Mouse (Mus musculus): Measurements from ENCODE around the gene Sap25. TPM values are rescaled to one million over a fixed set of nuclear protein-coding genes. Genes with fewer than 3 reads are reported as not detected.

The Sap25 gene
- polyA plus RNA-seq, 1 experiment from 2014 or later: 5.2 TPM

GRCm38 (mm10) chr5:137649669-137650571, 8.8 kb downstream of the Sap25 start:
- Histone ChIP-seq H3K9me3 (no peaks in the 10 kb centered on the region), H3K4me1 (replicated peaks) (peaks cover 30% of the 10 kb centered on the region), H3K36me3 (peaks cover 35% of the 10 kb centered on the region), H3K27me3 (peaks cover 22% of the 10 kb centered on the region), H3K4me3 (no peak overlapping the region), H3K4me2 (peak overlapping the region; percentile 38), H3K9ac (peak overlapping the region; percentile 49; the same call in 1 of the 2 replicates), H3K27ac (0 out of 2 replicates have a peak overlapping the region, but pooled peaks have one; percentile 12)
- no peak for ATAC-seq (ENCODE audit: low FRiP score)
- WGBS: 16% methylated on average over 17 of the region's 18 CpGs

- H3K4me3 ChIP-seq: no peak overlapping the region
- H3K4me1 ChIP-seq (replicated peaks): peaks cover 23% of the 10 kb centered on the region
- H3K4me2 ChIP-seq: no peak overlapping the region
- no peak for ATAC-seq (ENCODE audit: low FRiP score)
- no peaks in the 10 kb centered on the region for H3K27me3 ChIP-seq
- H3K9ac ChIP-seq: no peak overlapping the region
- H3K9me3 ChIP-seq: no peaks in the 10 kb centered on the region
- H3K27ac ChIP-seq: no peak overlapping the region
- H3K36me3 ChIP-seq: peaks cover 46% of the 10 kb centered on the region
- 26% methylated on average over 3 of the region's 3 CpGs for WGBS
These were observed 11.3 kb downstream of the Sap25 start for GRCm38 (mm10) chr5:137652474-137652873.

- no peak for ATAC-seq (ENCODE audit: low FRiP score)
These were observed 12.2 kb downstream of the Sap25 start for GRCm38 (mm10) chr5:137653366-137653765.

GRCm38 (mm10) chr5:137654746-137655145, 13.6 kb downstream of the Sap25 start:
- ATAC-seq (ENCODE audit: low FRiP score): no peak
- H3K27ac ChIP-seq: no peak overlapping the region
- H3K36me3 ChIP-seq: peaks cover 62% of the 10 kb centered on the region
- no peak overlapping the region for H3K9ac ChIP-seq
- H3K4me3 ChIP-seq: no peak overlapping the region
- peaks cover 8% of the 10 kb centered on the region for H3K4me1 ChIP-seq (replicated peaks)
- no peak overlapping the region for H3K4me2 ChIP-seq
- no peaks in the 10 kb centered on the region for H3K27me3 ChIP-seq
- H3K9me3 ChIP-seq: no peaks in the 10 kb centered on the region
- WGBS: 85% methylated on average over 7 of the region's 7 CpGs

More at GRCm38 (mm10) chr5:137653366-137653765, 12.2 kb downstream of the Sap25 start:
- no peak overlapping the region for H3K4me3 ChIP-seq
- no peak overlapping the region for H3K27ac ChIP-seq
- no peaks in the 10 kb centered on the region for H3K27me3 ChIP-seq
- 93% methylated on average over 10 of the region's 10 CpGs for WGBS
- no peak overlapping the region for H3K9ac ChIP-seq
- no peaks in the 10 kb centered on the region for H3K9me3 ChIP-seq
- H3K36me3 ChIP-seq: peaks cover 48% of the 10 kb centered on the region
- H3K4me1 ChIP-seq (replicated peaks): peaks cover 18% of the 10 kb centered on the region
- no peak overlapping the region for H3K4me2 ChIP-seq

GRCm38 (mm10) chr5:137656977-137657376, 15.8 kb downstream of the Sap25 start:
- H3K36me3 ChIP-seq: peaks cover 71% of the 10 kb centered on the region
- WGBS: 36% methylated on average over 6 of the region's 6 CpGs
- H3K9ac ChIP-seq: peak overlapping the region; percentile 29; the same call in 1 of the 2 replicates
- H3K4me2 ChIP-seq: no peak overlapping the region
- no peaks in the 10 kb centered on the region for H3K4me1 ChIP-seq (replicated peaks)
- H3K4me3 ChIP-seq: no peak overlapping the region
- no peaks in the 10 kb centered on the region for H3K9me3 ChIP-seq
- H3K27me3 ChIP-seq: no peaks in the 10 kb centered on the region
- peak; percentile 44; the same call in 1 of the 2 replicates for ATAC-seq (ENCODE audit: low FRiP score)
- peak overlapping the region; percentile 56; the same call in 1 of the 2 replicates for H3K27ac ChIP-seq

- H3K9ac ChIP-seq: no peak overlapping the region
- 93% methylated on average over 6 of the region's 6 CpGs for WGBS
- no peak for ATAC-seq (ENCODE audit: low FRiP score)
These were observed 19.0 kb downstream of the Sap25 start for GRCm38 (mm10) chr5:137660064-137660688.

GRCm38 (mm10) chr5:137663057-137663456, 21.9 kb downstream of the Sap25 start:
- peaks cover 87% of the 10 kb centered on the region for H3K36me3 ChIP-seq
- H3K4me1 ChIP-seq (replicated peaks): no peaks in the 10 kb centered on the region
- no peaks in the 10 kb centered on the region for H3K27me3 ChIP-seq
- no peak overlapping the region for H3K4me2 ChIP-seq
- H3K9ac ChIP-seq: no peak overlapping the region
- no peak overlapping the region for H3K27ac ChIP-seq
- no peaks in the 10 kb centered on the region for H3K9me3 ChIP-seq
- no peak for ATAC-seq (ENCODE audit: low FRiP score)
- 71% methylated on average over 9 of the region's 9 CpGs for WGBS
- no peak overlapping the region for H3K4me3 ChIP-seq

More at GRCm38 (mm10) chr5:137660064-137660688, 19.0 kb downstream of the Sap25 start:
- H3K4me1 ChIP-seq (replicated peaks): no peaks in the 10 kb centered on the region
- no peak overlapping the region for H3K4me3 ChIP-seq
- H3K36me3 ChIP-seq: peaks cover 72% of the 10 kb centered on the region
- H3K27me3 ChIP-seq: no peaks in the 10 kb centered on the region
- no peaks in the 10 kb centered on the region for H3K9me3 ChIP-seq
- H3K4me2 ChIP-seq: no peak overlapping the region
- no peak overlapping the region for H3K27ac ChIP-seq

GRCm38 (mm10) chr5:137668971-137669370, 27.8 kb downstream of the Sap25 start:
- Histone ChIP-seq H3K9me3 (no peaks in the 10 kb centered on the region), H3K9ac (0 out of 2 replicates have a peak overlapping the region, but pooled peaks have one; percentile 13), H3K4me1 (replicated peaks) (peaks cover 16% of the 10 kb centered on the region), H3K27me3 (no peaks in the 10 kb centered on the region), H3K36me3 (peaks cover 35% of the 10 kb centered on the region), H3K4me2 (no peak overlapping the region), H3K4me3 (no peak overlapping the region), H3K27ac (0 out of 2 replicates have a peak overlapping the region, but pooled peaks have one; percentile 30)
- no peak for ATAC-seq (ENCODE audit: low FRiP score)
- WGBS: 72% methylated on average over 10 of the region's 10 CpGs

GRCm38 (mm10) chr5:137670240-137670639, 29.1 kb downstream of the Sap25 start:
- no peak overlapping the region for H3K27ac ChIP-seq
- H3K4me3 ChIP-seq: no peak overlapping the region
- H3K9me3 ChIP-seq: no peaks in the 10 kb centered on the region
- no peaks in the 10 kb centered on the region for H3K27me3 ChIP-seq
- H3K36me3 ChIP-seq: peaks cover 22% of the 10 kb centered on the region
- peaks cover 16% of the 10 kb centered on the region for H3K4me1 ChIP-seq (replicated peaks)
- H3K9ac ChIP-seq: no peak overlapping the region
- WGBS: 95% methylated on average over 1 of the region's 1 CpGs
- ATAC-seq (ENCODE audit: low FRiP score): no peak
- no peak overlapping the region for H3K4me2 ChIP-seq

- ATAC-seq (ENCODE audit: low FRiP score): no peak
- Histone ChIP-seq H3K27me3 (no peaks in the 10 kb centered on the region), H3K4me3 (no peak overlapping the region), H3K9me3 (no peaks in the 10 kb centered on the region), H3K27ac (peak overlapping the region; percentile 56; the same call in 1 of the 2 replicates), H3K4me1 (replicated peaks) (peaks cover 16% of the 10 kb centered on the region), H3K4me2 (no peak overlapping the region), H3K9ac (0 out of 2 replicates have a peak overlapping the region, but pooled peaks have one; percentile 46), H3K36me3 (peaks cover 10% of the 10 kb centered on the region)
- 40% methylated on average over 9 of the region's 9 CpGs for WGBS
These were observed 30.5 kb downstream of the Sap25 start for GRCm38 (mm10) chr5:137671443-137672240.

- Histone ChIP-seq H3K27ac (no peak overlapping the region), H3K9me3 (no peaks in the 10 kb centered on the region), H3K36me3 (peaks cover 3% of the 10 kb centered on the region), H3K4me1 (replicated peaks) (peaks cover 16% of the 10 kb centered on the region), H3K27me3 (no peaks in the 10 kb centered on the region), H3K4me2 (no peak overlapping the region), H3K9ac (no peak overlapping the region), H3K4me3 (no peak overlapping the region)
- ATAC-seq (ENCODE audit: low FRiP score): no peak
- 89% methylated on average over 5 of the region's 5 CpGs for WGBS
These were observed 31.2 kb downstream of the Sap25 start for GRCm38 (mm10) chr5:137672361-137672760.

GRCm38 (mm10) chr5:137673015-137673414, 31.9 kb downstream of the Sap25 start:
- peaks cover 16% of the 10 kb centered on the region for H3K4me1 ChIP-seq (replicated peaks)
- ATAC-seq (ENCODE audit: low FRiP score): no peak
- no peaks in the 10 kb centered on the region for H3K9me3 ChIP-seq
- no peak overlapping the region for H3K4me2 ChIP-seq
- no peak overlapping the region for H3K27ac ChIP-seq
- H3K4me3 ChIP-seq: no peak overlapping the region
- H3K27me3 ChIP-seq: no peaks in the 10 kb centered on the region
- no peak overlapping the region for H3K9ac ChIP-seq
- WGBS: 97% methylated on average over 6 of the region's 6 CpGs
- H3K36me3 ChIP-seq: no peaks in the 10 kb centered on the region

Data from hindbrain, embryonic 13.5 days (tissue).